Mouse (Mus musculus) MEL-GATA-1-ER (cell line): ENCODE data around the gene Cggbp1.

Experiments
- DNase-seq: peaks from one replicate; pipeline ENCODE4 v3.0.0-alpha.2; 2012; ENCODE audit warnings: low read depth; ENCODE audit errors: extremely low read depth

Gene Cggbp1

GRCm38 (mm10) chr16:64873416-64874305 lies 21.9 kb downstream of the Cggbp1 start:
- DNase-seq = peak; percentile 80

GRCm38 (mm10) chr16:64875384-64875783 lies 23.6 kb downstream of the Cggbp1 start:
- DNase-seq = no peak

- no peak for DNase-seq
Measured at GRCm38 (mm10) chr16:64875822-64876221, 24.0 kb downstream of the Cggbp1 start.

- DNase-seq = no peak
Measured at GRCm38 (mm10) chr16:64876631-64877265, 25.0 kb downstream of the Cggbp1 start.

- DNase-seq = no peak
Measured at GRCm38 (mm10) chr16:64877314-64877713, 25.5 kb downstream of the Cggbp1 start.

- no peak for DNase-seq
Measured at GRCm38 (mm10) chr16:64878611-64879132, 26.9 kb downstream of the Cggbp1 start.

GRCm38 (mm10) chr16:64879735-64880134 lies 27.9 kb downstream of the Cggbp1 start:
- DNase-seq = no peak

- DNase-seq = no peak
Measured at GRCm38 (mm10) chr16:64880986-64881385, 29.2 kb downstream of the Cggbp1 start.

GRCm38 (mm10) chr16:64881442-64881841 lies 29.6 kb downstream of the Cggbp1 start:
- DNase-seq = no peak

GRCm38 (mm10) chr16:64883896-64884295 lies 32.1 kb downstream of the Cggbp1 start:
- DNase-seq = peak; percentile 60

- DNase-seq = no peak
Measured at GRCm38 (mm10) chr16:64884420-64884838, 32.6 kb downstream of the Cggbp1 start.

- DNase-seq = no peak
Measured at GRCm38 (mm10) chr16:64885142-64885541, 33.3 kb downstream of the Cggbp1 start.

- DNase-seq = no peak
Measured at GRCm38 (mm10) chr16:64885547-64885946, 33.8 kb downstream of the Cggbp1 start.

GRCm38 (mm10) chr16:64889496-64889895 lies 37.7 kb downstream of the Cggbp1 start:
- no peak for DNase-seq

- no peak for DNase-seq
Measured at GRCm38 (mm10) chr16:64899084-64899483, 47.3 kb downstream of the Cggbp1 start.

GRCm38 (mm10) chr16:64903328-64903727 lies 51.5 kb downstream of the Cggbp1 start:
- no peak for DNase-seq

- DNase-seq = no peak
Measured at GRCm38 (mm10) chr16:64907112-64907511, 55.3 kb downstream of the Cggbp1 start.

GRCm38 (mm10) chr16:64908747-64909146 lies 57.0 kb downstream of the Cggbp1 start:
- DNase-seq = no peak
